Mouse (Mus musculus): Measurements from ENCODE around the gene Sytl1. TPM values are rescaled to one million over a fixed set of nuclear protein-coding genes. Genes with fewer than 3 reads are reported as not detected.

Gene Sytl1
- polyA plus RNA-seq, 1 experiment, result 0.07 TPM

DNA sequence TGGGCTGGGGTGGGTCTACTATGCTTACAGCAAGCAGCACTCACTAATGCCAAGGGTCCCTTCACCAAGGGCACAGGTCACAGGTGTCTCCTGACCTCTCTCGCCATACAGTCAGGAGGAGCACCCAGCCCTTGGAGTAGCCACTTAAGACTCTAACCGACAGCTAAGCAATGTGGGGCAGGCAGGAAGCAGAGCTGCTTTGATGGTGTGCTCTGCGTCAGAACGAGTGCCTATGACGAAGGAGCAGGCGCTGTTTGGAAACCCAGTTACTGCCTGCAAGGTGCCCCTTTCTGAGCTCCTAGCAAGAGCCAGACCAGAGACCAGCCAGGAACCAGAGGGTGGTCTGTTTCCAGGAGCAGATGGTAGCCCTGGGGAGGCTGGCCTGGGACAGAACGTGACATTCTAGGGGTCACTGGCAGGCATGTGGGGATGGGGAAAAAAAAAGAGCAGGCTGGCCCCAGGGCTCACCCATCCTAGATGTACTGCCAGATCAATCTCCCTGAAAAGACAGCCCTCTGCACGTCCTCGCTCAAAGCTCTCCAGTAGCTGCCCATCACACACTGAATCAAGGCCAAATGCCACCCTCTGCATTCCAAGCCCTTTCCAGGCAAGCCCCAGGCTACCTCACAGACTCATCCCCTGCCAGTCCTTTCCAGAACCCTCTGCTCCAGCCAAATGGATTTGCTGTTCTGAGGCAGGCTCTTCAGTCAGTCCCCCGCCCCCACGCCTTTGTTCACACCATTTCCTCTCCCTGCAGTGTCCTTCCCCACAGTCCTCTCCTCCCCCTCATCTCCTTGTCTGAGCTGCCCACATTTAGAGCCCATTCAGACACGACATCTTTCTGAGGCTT, 35.8 kb upstream of the Sytl1 start:
- Histone ChIP-seq H3K4me1 (ENCODE audit: control insufficient read depth) (peaks cover 5% of the 10 kb centered on the region), H3K36me3 (ENCODE audit: control insufficient read depth) (peaks cover 98% of the 10 kb centered on the region), H3K9me3 (ENCODE audit: control insufficient read depth, low read length) (no peaks in the 10 kb centered on the region), H3K27me3 (ENCODE audit: control insufficient read depth) (no peaks in the 10 kb centered on the region), H3K4me3 (replicated peaks) (no peak overlapping the region)
- TF ChIP-seq TAL1 (IDR thresholded peaks at IDR 0.05; ENCODE audit: low read length) (no peak), GATA1 (IDR thresholded peaks at IDR 0.05; ENCODE audit: low read length) (no peak)

DNA sequence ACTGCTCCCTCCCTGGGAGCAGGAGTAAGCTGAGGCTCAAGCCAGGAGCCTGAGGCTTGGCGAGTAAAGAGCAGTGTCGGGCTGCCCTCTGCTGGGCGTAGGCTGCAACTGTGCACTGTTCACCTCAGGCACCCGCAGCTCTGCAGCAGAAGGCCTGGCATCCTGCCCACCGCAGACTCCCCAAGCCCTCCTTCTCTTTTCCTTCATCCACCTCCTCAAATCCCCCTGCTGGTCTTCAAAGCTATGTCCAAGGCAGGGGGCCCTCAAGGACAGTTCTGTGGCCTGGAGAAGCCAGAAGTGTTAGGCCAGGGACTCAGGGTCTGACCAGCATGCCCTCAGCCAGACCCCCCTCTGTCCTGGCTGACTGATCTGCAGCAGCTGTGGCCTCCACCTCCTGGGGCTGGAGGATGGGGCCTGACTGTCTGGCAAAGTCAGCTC, 34.9 kb upstream of the Sytl1 start:
- H3K9me3 ChIP-seq (ENCODE audit: control insufficient read depth, low read length), result no peaks in the 10 kb centered on the region
- H3K36me3 ChIP-seq (ENCODE audit: control insufficient read depth), result peaks cover 98% of the 10 kb centered on the region
- peaks cover 14% of the 10 kb centered on the region for H3K4me1 ChIP-seq (ENCODE audit: control insufficient read depth)
- no peak overlapping the region for H3K4me3 ChIP-seq (replicated peaks)
- TF ChIP-seq GATA1 (IDR thresholded peaks at IDR 0.05; ENCODE audit: low read length) (no peak), TAL1 (IDR thresholded peaks at IDR 0.05; ENCODE audit: low read length) (no peak)
- no peaks in the 10 kb centered on the region for H3K27me3 ChIP-seq (ENCODE audit: control insufficient read depth)

DNA sequence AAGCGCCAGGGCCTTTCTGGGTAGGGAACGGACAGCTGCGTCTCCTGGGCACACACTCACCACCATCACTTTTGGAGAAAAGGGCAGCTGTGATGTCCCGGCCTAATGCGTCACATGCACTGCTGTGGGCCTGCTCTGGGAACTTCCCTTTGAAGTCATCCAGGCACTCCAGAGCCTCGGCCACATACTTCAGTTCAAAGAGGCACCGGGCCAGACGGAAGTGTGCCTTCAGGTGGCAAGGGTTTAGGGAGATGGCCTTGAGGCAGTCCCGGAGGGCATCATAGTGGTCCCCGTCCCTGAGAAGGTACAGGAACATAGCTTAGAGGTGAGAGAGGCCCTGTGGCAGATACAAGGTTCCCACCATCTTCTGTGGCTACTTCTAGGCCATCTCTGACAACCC, 34.4 kb upstream of the Sytl1 start:
- Histone ChIP-seq H3K27me3 (ENCODE audit: control insufficient read depth) (no peaks in the 10 kb centered on the region), H3K9me3 (ENCODE audit: control insufficient read depth, low read length) (no peaks in the 10 kb centered on the region), H3K4me1 (ENCODE audit: control insufficient read depth) (peaks cover 19% of the 10 kb centered on the region), H3K4me3 (replicated peaks) (no peak overlapping the region), H3K36me3 (ENCODE audit: control insufficient read depth) (peaks cover 100% of the 10 kb centered on the region)
- TF ChIP-seq GATA1 (IDR thresholded peaks at IDR 0.05; ENCODE audit: low read length) (no peak), TAL1 (IDR thresholded peaks at IDR 0.05; ENCODE audit: low read length) (no peak)

DNA sequence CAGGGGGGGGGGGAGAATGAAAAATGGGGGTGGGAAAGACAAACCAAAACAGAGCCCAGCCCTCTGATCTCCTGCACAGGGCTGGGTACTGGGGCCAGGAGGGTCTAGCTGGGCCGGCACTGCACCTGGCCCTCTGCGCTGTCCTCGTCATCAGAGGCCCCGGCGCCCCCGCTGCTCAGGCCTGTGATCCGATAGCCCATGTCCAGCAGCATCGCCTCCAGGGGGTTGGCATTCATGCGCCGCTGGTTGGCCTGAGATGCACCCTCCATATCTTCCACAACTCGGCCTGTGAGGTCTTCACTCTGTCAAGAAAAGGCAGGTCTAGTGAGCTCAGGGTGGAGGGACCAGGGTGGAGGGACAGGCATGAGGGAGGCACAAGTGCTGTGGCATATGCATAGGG, 31.2 kb upstream of the Sytl1 start:
- Histone ChIP-seq H3K36me3 (ENCODE audit: control insufficient read depth) (peaks cover 72% of the 10 kb centered on the region), H3K27me3 (ENCODE audit: control insufficient read depth) (no peaks in the 10 kb centered on the region), H3K4me3 (replicated peaks) (no peak overlapping the region), H3K4me1 (ENCODE audit: control insufficient read depth) (peaks cover 48% of the 10 kb centered on the region), H3K9me3 (ENCODE audit: control insufficient read depth, low read length) (no peaks in the 10 kb centered on the region)
- no peak for TF ChIP-seq GATA1 (IDR thresholded peaks at IDR 0.05; ENCODE audit: low read length)
- no peak for TF ChIP-seq TAL1 (IDR thresholded peaks at IDR 0.05; ENCODE audit: low read length)

DNA sequence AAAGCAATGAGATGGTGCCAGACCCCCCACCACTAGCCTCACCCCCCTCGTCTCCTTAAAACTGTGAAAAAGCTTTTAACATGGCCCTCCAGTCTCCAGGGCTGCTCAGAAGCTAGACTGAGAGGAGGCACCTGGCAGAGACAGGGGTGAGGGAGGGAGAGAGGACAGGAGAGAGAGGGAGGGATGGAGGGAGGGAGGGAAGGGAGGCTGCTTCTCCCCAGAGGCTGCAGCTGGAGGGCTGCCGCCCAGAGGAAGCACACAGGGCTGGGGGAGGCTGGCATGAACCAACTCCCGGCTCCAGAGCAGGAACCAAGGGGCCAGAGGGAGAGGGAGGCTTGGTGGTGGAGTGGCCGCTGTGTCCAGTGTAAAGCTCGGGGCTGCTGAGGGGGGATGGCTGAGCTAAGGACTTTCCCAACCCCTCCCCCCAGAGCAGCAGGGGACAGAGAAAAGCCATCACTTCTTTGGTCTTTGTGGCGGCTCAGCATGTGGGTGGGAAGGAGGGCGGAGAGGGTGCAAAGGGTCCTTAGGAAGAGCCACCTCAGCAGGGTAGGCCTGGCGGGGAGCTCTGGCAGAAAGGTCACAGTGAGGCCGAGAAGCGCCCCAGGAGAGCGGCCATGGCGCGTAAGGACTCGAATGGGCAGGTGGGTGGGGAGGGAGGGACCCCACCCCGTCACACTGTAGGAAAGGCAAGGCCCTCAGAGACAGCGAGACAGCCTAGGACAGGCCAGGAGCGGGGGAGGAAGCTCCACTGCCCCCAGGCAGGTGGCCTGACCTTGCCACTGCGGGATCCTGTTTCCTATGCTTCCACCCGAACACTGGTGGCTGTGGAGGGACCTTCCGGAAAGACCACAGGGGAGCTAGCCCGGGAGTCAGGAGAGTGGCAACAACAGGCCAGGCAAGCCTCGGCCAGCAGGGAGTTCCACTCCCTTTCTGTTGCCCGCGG, 30.3 kb upstream of the Sytl1 start:
- H3K4me3 ChIP-seq (replicated peaks), result no peak overlapping the region
- no peaks in the 10 kb centered on the region for H3K27me3 ChIP-seq (ENCODE audit: control insufficient read depth)
- TF ChIP-seq GATA1 (IDR thresholded peaks at IDR 0.05; ENCODE audit: low read length), result no peak
- TF ChIP-seq TAL1 (IDR thresholded peaks at IDR 0.05; ENCODE audit: low read length), result no peak
- peaks cover 52% of the 10 kb centered on the region for H3K4me1 ChIP-seq (ENCODE audit: control insufficient read depth)
- peaks cover 63% of the 10 kb centered on the region for H3K36me3 ChIP-seq (ENCODE audit: control insufficient read depth)
- H3K9me3 ChIP-seq (ENCODE audit: control insufficient read depth, low read length), result no peaks in the 10 kb centered on the region

DNA sequence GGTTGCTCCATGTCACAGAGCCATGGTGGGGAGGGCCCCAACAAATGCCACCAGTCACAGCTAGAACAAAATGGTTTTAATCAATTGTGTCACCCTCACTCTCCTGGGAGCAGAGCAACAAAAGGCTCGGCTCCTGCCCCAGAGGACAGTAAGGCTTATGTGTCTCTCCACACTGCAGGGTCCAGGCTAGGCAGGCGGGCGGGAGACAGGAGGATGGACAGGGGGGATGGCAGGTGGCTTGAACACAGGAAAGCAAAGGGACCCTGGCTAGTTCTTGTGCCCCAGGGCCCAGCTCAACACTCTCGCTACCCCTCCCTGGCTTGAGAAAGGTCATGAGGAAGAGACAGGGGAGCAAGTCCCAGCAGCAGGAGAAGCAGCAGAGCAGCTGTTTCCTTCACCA, 29.5 kb upstream of the Sytl1 start:
- peaks cover 57% of the 10 kb centered on the region for H3K36me3 ChIP-seq (ENCODE audit: control insufficient read depth)
- no peaks in the 10 kb centered on the region for H3K9me3 ChIP-seq (ENCODE audit: control insufficient read depth, low read length)
- TF ChIP-seq GATA1 (IDR thresholded peaks at IDR 0.05; ENCODE audit: low read length), result no peak
- no peak for TF ChIP-seq TAL1 (IDR thresholded peaks at IDR 0.05; ENCODE audit: low read length)
- no peaks in the 10 kb centered on the region for H3K27me3 ChIP-seq (ENCODE audit: control insufficient read depth)
- no peak overlapping the region for H3K4me3 ChIP-seq (replicated peaks)
- H3K4me1 ChIP-seq (ENCODE audit: control insufficient read depth), result peaks cover 58% of the 10 kb centered on the region

DNA sequence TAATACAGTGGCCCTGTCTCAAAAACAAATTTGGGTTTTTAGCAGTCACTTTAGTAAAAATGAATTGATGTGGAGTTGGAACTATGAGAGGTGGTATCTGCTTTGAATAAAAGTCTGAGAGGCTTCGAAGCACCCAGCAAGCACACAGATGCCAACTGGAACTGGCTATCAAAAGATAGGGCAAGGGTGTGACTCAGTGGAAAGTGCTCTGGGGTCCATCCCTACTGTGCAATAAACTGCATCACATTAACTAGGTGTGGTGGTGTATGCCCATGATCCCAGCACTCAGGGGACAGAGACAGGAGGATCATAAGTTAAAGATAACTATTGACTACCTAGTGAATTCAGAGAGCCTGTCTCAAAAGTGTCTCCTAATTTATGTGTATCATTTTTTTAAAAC, 28.3 kb upstream of the Sytl1 start:
- peak overlapping the region; percentile 20 for H3K4me3 ChIP-seq (replicated peaks)
- peaks cover 68% of the 10 kb centered on the region for H3K4me1 ChIP-seq (ENCODE audit: control insufficient read depth)
- peaks cover 46% of the 10 kb centered on the region for H3K36me3 ChIP-seq (ENCODE audit: control insufficient read depth)
- no peaks in the 10 kb centered on the region for H3K27me3 ChIP-seq (ENCODE audit: control insufficient read depth)
- H3K9me3 ChIP-seq (ENCODE audit: control insufficient read depth, low read length), result no peaks in the 10 kb centered on the region
- no peak for TF ChIP-seq TAL1 (IDR thresholded peaks at IDR 0.05; ENCODE audit: low read length)
- TF ChIP-seq GATA1 (IDR thresholded peaks at IDR 0.05; ENCODE audit: low read length), result no peak

DNA sequence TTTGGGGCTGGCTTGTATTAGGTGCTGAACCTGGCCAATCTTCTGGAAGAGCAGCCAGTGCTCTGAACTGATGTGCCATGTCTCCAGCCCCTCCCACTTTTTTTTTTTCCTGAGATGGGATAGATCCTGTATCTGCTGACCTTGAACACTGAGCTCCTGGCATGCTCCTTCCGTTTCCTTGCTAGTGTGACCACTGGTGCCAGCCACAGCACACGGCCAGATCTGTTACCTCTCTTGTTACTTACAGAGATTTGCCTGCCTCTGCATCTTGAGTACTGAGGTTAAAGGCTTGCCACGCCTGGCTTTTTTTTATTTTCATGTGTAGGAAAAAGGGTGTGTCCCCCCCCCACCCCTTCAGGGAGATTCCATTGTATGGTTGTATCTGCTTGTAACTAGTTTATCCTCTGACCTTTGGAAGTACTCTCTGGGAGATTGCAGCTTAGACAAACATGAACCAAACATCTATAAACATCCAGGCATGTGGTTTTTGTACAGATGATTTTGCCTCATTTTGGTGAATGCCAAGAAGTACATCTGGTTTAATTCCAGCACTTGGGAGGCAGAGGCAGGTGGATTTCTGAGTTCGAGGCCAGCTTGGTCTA, 23.7 kb upstream of the Sytl1 start:
- Histone ChIP-seq H3K27me3 (ENCODE audit: control insufficient read depth) (no peaks in the 10 kb centered on the region), H3K4me1 (ENCODE audit: control insufficient read depth) (peaks cover 92% of the 10 kb centered on the region), H3K4me3 (replicated peaks) (peak overlapping the region; percentile 45), H3K9me3 (ENCODE audit: control insufficient read depth, low read length) (no peaks in the 10 kb centered on the region), H3K36me3 (ENCODE audit: control insufficient read depth) (peaks cover 2% of the 10 kb centered on the region)
- no peak for TF ChIP-seq TAL1 (IDR thresholded peaks at IDR 0.05; ENCODE audit: low read length)

DNA sequence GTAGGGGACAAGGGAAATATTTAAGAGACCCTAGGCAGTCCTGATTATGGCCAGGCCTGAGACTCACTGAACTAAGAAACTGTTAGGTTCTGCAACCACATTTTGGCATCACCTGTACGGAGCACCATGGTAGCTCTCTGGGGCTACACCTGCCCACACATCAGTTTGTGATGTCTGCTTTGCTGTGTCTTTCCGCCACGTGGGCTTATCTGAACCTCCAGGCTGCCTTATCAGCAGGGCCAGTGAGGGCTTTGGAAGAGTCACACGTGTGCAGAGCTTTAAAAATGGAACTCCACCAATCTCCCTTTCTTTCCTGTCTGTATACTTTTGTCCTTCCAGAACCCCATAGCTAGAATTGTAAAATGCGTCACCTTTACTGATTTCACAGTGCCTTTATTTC, 23.0 kb upstream of the Sytl1 start:
- Histone ChIP-seq H3K36me3 (ENCODE audit: control insufficient read depth) (peaks cover 2% of the 10 kb centered on the region), H3K4me1 (ENCODE audit: control insufficient read depth) (peaks cover 87% of the 10 kb centered on the region), H3K9me3 (ENCODE audit: control insufficient read depth, low read length) (no peaks in the 10 kb centered on the region), H3K27me3 (ENCODE audit: control insufficient read depth) (no peaks in the 10 kb centered on the region), H3K4me3 (replicated peaks) (peak overlapping the region; percentile 45)
- peak; percentile 90 for TF ChIP-seq TAL1 (IDR thresholded peaks at IDR 0.05; ENCODE audit: low read length)
- TF ChIP-seq GATA1 (IDR thresholded peaks at IDR 0.05; ENCODE audit: low read length), result peak; percentile 98
